Mouse (Mus musculus) lung, embryonic 14.5 days (tissue): Measurements from ENCODE around the gene Stpg3. TPM values are rescaled to one million over a fixed set of nuclear protein-coding genes. Genes with fewer than 3 reads are reported as not detected.
A peak's percentile ranks its signal among the peaks of the same experiment; 100 is the strongest.

Experiments
- ATAC-seq: fragments of 200-750 bp; cut with Nextera tagmentation; 2 replicates; pipeline ENCODE4 v1.8.0; 2017; ENCODE audit warnings: mild to moderate bottlenecking, moderate TSS enrichment, moderate library complexity; ENCODE audit not compliant: insufficient read depth
- DNase-seq: peaks from one replicate; pipeline ENCODE4 v3.0.0-alpha.2; 2015
- H3K27ac ChIP-seq: fragments of 300-500 bp; sonication (generic); 2 replicates; pipeline ENCODE4 v1.5.1; 2014; ENCODE audit warnings: low read depth, mild to moderate bottlenecking, moderate library complexity
- H3K27me3 ChIP-seq: fragments of 300-500 bp; sonication (generic); 2 replicates; pipeline ENCODE4 v1.6.1; 2014; ENCODE audit warnings: low read length, control low read depth; ENCODE audit not compliant: insufficient read depth
- H3K36me3 ChIP-seq: fragments of 300-500 bp; sonication (generic); 2 replicates; pipeline ENCODE4 v1.6.1; 2014; ENCODE audit warnings: control low read depth; ENCODE audit not compliant: insufficient read depth
- H3K4me1 ChIP-seq: fragments of 300-500 bp; sonication (generic); 2 replicates; pipeline ENCODE4 v1.6.1; 2014; ENCODE audit warnings: antibody characterized with exemption, control low read depth; ENCODE audit not compliant: insufficient read depth
- H3K4me2 ChIP-seq: fragments of 300-500 bp; sonication (generic); 2 replicates; pipeline ENCODE4 v1.6.1; 2014; ENCODE audit warnings: mild to moderate bottlenecking
- H3K4me3 ChIP-seq: fragments of 300-500 bp; sonication (generic); 2 replicates; pipeline ENCODE4 v1.5.1; 2014; ENCODE audit warnings: low read depth, low read length
- H3K9ac ChIP-seq: fragments of 300-500 bp; sonication (generic); 2 replicates; pipeline ENCODE4 v1.6.1; 2014
- H3K9me3 ChIP-seq: fragments of 300-500 bp; sonication (generic); 2 replicates; pipeline ENCODE4 v1.6.1; 2016; ENCODE audit warnings: low read depth, low read length, control low read depth
- CTCF ChIP-seq: IDR thresholded peaks from 2 replicates; pipeline ENCODE4 v1.5.1; 2016; ENCODE audit warnings: antibody characterized with exemption, low read depth
- WGBS: fragments of 180-500 bp; shearing (Covaris S2); extraction: QIAGEN DNeasy Blood & Tissue Kit; methylation state at CpG from one replicate; pipeline ENCODE4 v1.1.7; 2014; 5-methylcytosine and 5-hydroxymethylcytosine counted together
- polyA plus RNA-seq: library from polyadenylated mRNA; unstranded; fragments of >200 nt; fragmentation: Nextera tagmentation; extraction: Ambion mirVana; gene quantifications from 2 replicates; pipeline ENCODE4 v1.2.1, GENCODE M21; 2014

Stpg3 gene
- polyA plus RNA-seq, 1 experiment from 2014 or later = not detected

- ATAC-seq (no peak), DNase-seq (no peak)
- Histone ChIP-seq H3K4me3 (no peak overlapping the region), H3K27ac (no peak overlapping the region), H3K27me3 (0 out of 2 replicates have a peak, but pooled peaks cover 1% of the 10 kb centered on the region), H3K36me3 (no peaks in the 10 kb centered on the region), H3K9ac (no peak overlapping the region), H3K9me3 (no peaks in the 10 kb centered on the region), H3K4me2 (peak overlapping the region; percentile 33; the same call in 1 of the 2 replicates), H3K4me1 (0 out of 2 replicates have a peak, but pooled peaks cover 5% of the 10 kb centered on the region)
- TF ChIP-seq CTCF = no peak
- WGBS = 65% methylated on average over 6 of the region's 6 CpGs
Observed at GRCm38 (mm10) chr2:25228995-25229530, 14.6 kb upstream of the Stpg3 start.

- DNase-seq (peak; percentile 93), ATAC-seq (peak; percentile 35)
- TF ChIP-seq CTCF = peak; percentile 74
- WGBS = under 1% methylated on average over 7 of the region's 7 CpGs
- Histone ChIP-seq H3K36me3 (0 out of 2 replicates have a peak, but pooled peaks cover 2% of the 10 kb centered on the region), H3K9me3 (no peaks in the 10 kb centered on the region), H3K9ac (no peak overlapping the region), H3K27ac (peak overlapping the region; percentile 58; the same call in 1 of the 2 replicates), H3K4me3 (0 out of 2 replicates have a peak overlapping the region, but pooled peaks have one; percentile 7), H3K4me1 (0 out of 2 replicates have a peak, but pooled peaks cover 5% of the 10 kb centered on the region), H3K27me3 (no peaks in the 10 kb centered on the region), H3K4me2 (peak overlapping the region; percentile 33)
Observed at GRCm38 (mm10) chr2:25228431-25228889, 14.0 kb upstream of the Stpg3 start.

GRCm38 (mm10) chr2:25227406-25227805, 13.0 kb upstream of the Stpg3 start:
- Histone ChIP-seq H3K4me3 (no peak overlapping the region), H3K4me2 (no peak overlapping the region), H3K9ac (no peak overlapping the region), H3K36me3 (0 out of 2 replicates have a peak, but pooled peaks cover 4% of the 10 kb centered on the region), H3K27ac (no peak overlapping the region), H3K27me3 (no peaks in the 10 kb centered on the region), H3K4me1 (0 out of 2 replicates have a peak, but pooled peaks cover 5% of the 10 kb centered on the region), H3K9me3 (no peaks in the 10 kb centered on the region)
- no peak for TF ChIP-seq CTCF
- 90% methylated on average over 4 of the region's 4 CpGs for WGBS
- DNase-seq (no peak), ATAC-seq (no peak)

GRCm38 (mm10) chr2:25226864-25227263, 12.4 kb upstream of the Stpg3 start:
- Histone ChIP-seq H3K4me3 (no peak overlapping the region), H3K4me1 (0 out of 2 replicates have a peak, but pooled peaks cover 5% of the 10 kb centered on the region), H3K9ac (no peak overlapping the region), H3K27ac (no peak overlapping the region), H3K27me3 (no peaks in the 10 kb centered on the region), H3K36me3 (peaks cover 10% of the 10 kb centered on the region), H3K4me2 (no peak overlapping the region), H3K9me3 (no peaks in the 10 kb centered on the region)
- WGBS = 75% methylated on average over 5 of the region's 5 CpGs
- no peak for ATAC-seq
- no peak for TF ChIP-seq CTCF
- DNase-seq = no peak

GRCm38 (mm10) chr2:25225811-25226379, 11.5 kb upstream of the Stpg3 start:
- H3K27me3 ChIP-seq = no peaks in the 10 kb centered on the region
- no peak for DNase-seq
- H3K4me1 ChIP-seq = 0 out of 2 replicates have a peak, but pooled peaks cover 5% of the 10 kb centered on the region
- peak overlapping the region; percentile 51; the same call in 1 of the 2 replicates for H3K4me3 ChIP-seq
- no peak for ATAC-seq
- no peak for TF ChIP-seq CTCF
- H3K27ac ChIP-seq = peak overlapping the region; percentile 98
- peak overlapping the region; percentile 62; the same call in 1 of the 2 replicates for H3K9ac ChIP-seq
- H3K36me3 ChIP-seq = peaks cover 17% of the 10 kb centered on the region
- 69% methylated on average over 8 of the region's 8 CpGs for WGBS
- H3K4me2 ChIP-seq = peak overlapping the region; percentile 66
- H3K9me3 ChIP-seq = no peaks in the 10 kb centered on the region

- Histone ChIP-seq H3K27ac (peak overlapping the region; percentile 98), H3K27me3 (no peaks in the 10 kb centered on the region), H3K36me3 (peaks cover 17% of the 10 kb centered on the region), H3K4me3 (peak overlapping the region; percentile 91), H3K4me1 (0 out of 2 replicates have a peak, but pooled peaks cover 5% of the 10 kb centered on the region), H3K4me2 (peak overlapping the region; percentile 66), H3K9ac (peak overlapping the region; percentile 62), H3K9me3 (no peaks in the 10 kb centered on the region)
- WGBS = 2% methylated on average over 41 of the region's 41 CpGs
- no peak for TF ChIP-seq CTCF
- ATAC-seq = peak; percentile 96
- peak; percentile 99 for DNase-seq
Observed at GRCm38 (mm10) chr2:25224766-25225752, 10.6 kb upstream of the Stpg3 start.
